Mouse (Mus musculus) kidney, adult 18-20 months (tissue): ENCODE measurements at regions not wholly inside any gene's neighbourhood (a gene's known extent, or its start where the extent isn't known, plus 50 kb on each side); places are given as distances from the start of the nearest gene placed in this dataset.

ENCODE experiments used
- DNase-seq: peaks from one replicate; pipeline ENCODE4 v3.0.0; 2021

GRCm38 (mm10) chr5:45266914-45267313, 183.1 kb downstream of the Qdpr start:
- DNase-seq = no peak

- DNase-seq = no peak
Measured at GRCm38 (mm10) chr5:45258486-45258885, 191.6 kb downstream of the Qdpr start.

GRCm38 (mm10) chr5:45256256-45256999, 193.6 kb downstream of the Qdpr start:
- peak; percentile 18 for DNase-seq

GRCm38 (mm10) chr5:45231856-45232255, 218.2 kb downstream of the Qdpr start:
- no peak for DNase-seq

GRCm38 (mm10) chr5:45230097-45230496, 219.9 kb downstream of the Qdpr start:
- no peak for DNase-seq

GRCm38 (mm10) chr5:45229477-45229876, 220.6 kb downstream of the Qdpr start:
- DNase-seq = no peak

- no peak for DNase-seq
Measured at GRCm38 (mm10) chr5:45228226-45228927, 221.7 kb downstream of the Qdpr start.

- no peak for DNase-seq
Measured at GRCm38 (mm10) chr5:45220272-45220916, 229.6 kb downstream of the Qdpr start.

GRCm38 (mm10) chr5:45219558-45219957, 230.5 kb downstream of the Qdpr start:
- DNase-seq = no peak

GRCm38 (mm10) chr5:45219101-45219500, 230.9 kb downstream of the Qdpr start:
- DNase-seq = no peak

- no peak for DNase-seq
Measured at GRCm38 (mm10) chr5:45214475-45214874, 235.6 kb downstream of the Qdpr start.

GRCm38 (mm10) chr5:45198408-45198807, 251.6 kb downstream of the Qdpr start:
- DNase-seq = no peak

- DNase-seq = no peak
Measured at GRCm38 (mm10) chr5:45196159-45196558, 253.9 kb downstream of the Qdpr start.

- DNase-seq = no peak
Measured at GRCm38 (mm10) chr5:45192287-45192686, 257.7 kb downstream of the Qdpr start.

GRCm38 (mm10) chr5:45173035-45173755, 276.8 kb downstream of the Qdpr start:
- DNase-seq = no peak

GRCm38 (mm10) chr5:45159194-45159593, 290.8 kb downstream of the Qdpr start:
- no peak for DNase-seq

GRCm38 (mm10) chr5:45154936-45155335, 295.1 kb downstream of the Qdpr start:
- DNase-seq = no peak

GRCm38 (mm10) chr5:45144186-45144585, 305.9 kb downstream of the Qdpr start:
- no peak for DNase-seq

- no peak for DNase-seq
Measured at GRCm38 (mm10) chr5:45137198-45137973, 312.6 kb downstream of the Qdpr start.

- no peak for DNase-seq
Measured at GRCm38 (mm10) chr5:45136696-45137095, 313.3 kb downstream of the Qdpr start.

GRCm38 (mm10) chr5:45127971-45128370, 322.1 kb downstream of the Qdpr start:
- no peak for DNase-seq

GRCm38 (mm10) chr5:45121751-45122280, 322.3 kb upstream of the Ldb2 start:
- no peak for DNase-seq
